Mouse (Mus musculus) adrenal gland, adult 18-20 months (tissue): ENCODE data around the gene Wdpcp. TPM values are rescaled to one million over a fixed set of nuclear protein-coding genes. Genes with fewer than 3 reads are reported as not detected.

Experiments
- DNase-seq, 2 experiments: peaks; one replicate each; pipeline ENCODE4 v3.0.0; 2021 to 2022; ENCODE audit warnings: low spot score in 2 of 2
- microRNA-seq, 2 experiments: library from miRNA; unstranded; fragments of <30 nt; microRNA quantifications; one replicate each; pipeline ENCODE4 v1.2.0; 2021; ENCODE audit warnings: borderline number of aligned reads in 2 of 2
- total RNA-seq, 2 experiments: library from RNA; stranded (reverse); gene quantifications; 1 replicate in 1 of 2; 2 replicates in 1 of 2; pipeline ENCODE4 v1.2.3; 2021

Wdpcp gene
- total RNA-seq, 2 experiments from 2014 or later = 15.2 to 18.8 TPM

DNA sequence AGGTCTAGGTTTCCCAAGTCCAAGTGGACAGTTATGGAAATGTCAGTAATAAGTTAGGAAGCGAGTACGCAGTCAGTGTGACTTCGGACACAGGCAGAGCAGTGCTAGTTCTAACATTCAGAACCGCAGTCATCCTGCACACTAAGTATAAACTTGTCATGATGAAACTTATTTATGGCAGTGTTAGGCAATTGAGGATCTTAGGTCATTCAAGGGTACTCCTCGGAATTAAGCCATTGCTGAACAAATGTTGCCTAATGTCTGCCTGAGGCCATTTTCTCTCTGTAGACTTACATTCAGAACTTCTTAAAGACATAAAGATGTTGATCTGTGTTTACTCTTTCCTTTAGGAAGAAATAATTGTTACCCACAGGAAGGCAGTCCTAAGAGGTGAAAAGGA, 157.0 kb downstream of the Wdpcp start:
- no peak for DNase-seq

DNA sequence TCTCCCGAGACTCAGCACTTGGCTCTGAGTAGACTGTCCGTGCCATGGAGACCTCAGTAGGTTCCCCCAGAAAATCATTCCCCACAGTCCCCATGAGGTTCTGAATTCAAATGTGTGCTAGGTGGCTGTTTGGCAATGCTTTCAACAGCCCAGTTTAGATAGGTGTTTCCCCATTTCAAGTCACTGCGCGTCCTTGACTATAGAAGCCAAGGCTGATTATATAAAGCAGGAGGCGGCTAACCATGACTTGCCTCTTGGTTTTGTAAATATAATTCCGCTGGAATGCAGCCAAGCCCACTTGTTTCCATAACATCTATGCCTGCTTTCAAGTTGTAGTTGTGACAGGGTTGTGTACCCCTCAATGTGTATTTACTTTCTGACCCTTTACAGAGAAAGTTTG, 157.9 kb downstream of the Wdpcp start:
- DNase-seq = no peak

DNA sequence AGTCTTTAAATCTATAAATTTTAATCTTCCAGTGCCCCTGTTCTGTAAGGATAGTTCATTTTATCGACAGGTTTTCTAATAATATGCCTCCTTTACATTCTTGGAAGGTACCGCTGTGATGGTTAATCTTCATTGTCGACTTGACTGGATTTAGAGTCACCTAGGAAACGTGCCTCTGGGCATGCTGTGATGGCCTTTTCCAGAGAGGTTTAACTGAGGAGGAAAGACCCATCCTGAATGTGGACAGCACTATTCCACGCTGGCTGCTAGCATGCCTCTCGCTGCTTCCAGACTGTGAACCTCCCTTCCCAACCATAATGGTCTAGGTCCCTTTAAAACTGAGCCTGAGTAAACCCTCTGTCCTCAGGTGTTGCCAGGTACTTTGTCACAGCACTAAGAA, 163.2 kb downstream of the Wdpcp start:
- DNase-seq = no peak

DNA sequence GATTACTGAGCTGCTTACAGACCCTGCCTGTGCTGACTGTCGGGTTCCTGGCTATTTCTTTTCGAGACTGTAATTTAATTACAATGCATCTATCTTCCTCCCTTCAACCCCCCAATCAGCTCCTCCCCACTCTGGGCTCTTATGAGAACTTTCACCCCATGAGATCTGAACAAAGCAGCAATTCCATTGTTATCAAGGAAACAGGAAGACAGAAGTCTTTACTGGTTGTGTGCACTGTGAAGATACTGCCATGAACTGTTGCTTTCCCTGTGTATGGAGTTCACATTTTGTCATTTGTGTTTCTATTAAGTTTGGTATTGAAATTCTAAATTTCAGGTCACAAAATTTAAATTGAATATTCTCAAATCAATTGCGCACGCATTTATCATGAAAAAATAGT, 177.5 kb downstream of the Wdpcp start:
- no peak for DNase-seq

DNA sequence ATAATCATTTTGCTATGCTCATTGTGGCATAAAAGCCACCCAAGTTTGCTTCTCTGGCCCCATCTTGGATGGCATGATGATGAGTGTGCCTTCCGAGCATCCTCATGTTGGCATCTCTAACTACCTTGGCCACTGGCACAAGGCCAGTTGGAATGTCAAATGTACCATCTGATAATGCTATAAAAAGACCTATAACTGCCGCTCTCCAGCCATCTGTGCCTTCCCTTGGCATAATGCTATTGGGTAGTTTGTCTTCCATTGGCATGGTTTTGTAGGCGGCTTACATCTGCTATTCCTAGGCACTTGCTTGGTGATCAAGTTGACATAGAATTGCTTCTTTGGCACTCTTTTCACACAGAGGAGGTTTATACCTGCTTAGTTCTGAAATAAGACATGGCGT, 191.2 kb downstream of the Wdpcp start:
- no peak for DNase-seq

DNA sequence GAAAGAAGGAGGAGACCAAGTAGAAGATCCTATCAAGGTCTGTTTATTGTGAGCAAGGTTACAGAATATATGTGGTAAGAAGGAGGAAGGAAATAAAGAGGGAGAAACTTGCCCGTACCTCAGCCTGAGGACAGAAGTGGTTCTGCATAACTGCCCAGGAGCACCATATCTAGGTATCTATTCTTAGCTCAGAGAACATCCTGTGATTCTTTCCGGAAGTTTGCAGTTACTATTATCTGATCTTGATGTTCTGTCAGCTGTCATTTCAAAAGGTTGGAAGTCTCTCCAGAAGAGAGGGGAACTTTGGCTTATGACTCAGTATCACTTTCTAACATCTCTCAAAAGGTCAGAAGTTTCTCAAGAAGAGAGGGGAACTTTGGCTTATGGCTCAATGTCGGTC, 216.8 kb downstream of the Wdpcp start:
- no peak for DNase-seq

DNA sequence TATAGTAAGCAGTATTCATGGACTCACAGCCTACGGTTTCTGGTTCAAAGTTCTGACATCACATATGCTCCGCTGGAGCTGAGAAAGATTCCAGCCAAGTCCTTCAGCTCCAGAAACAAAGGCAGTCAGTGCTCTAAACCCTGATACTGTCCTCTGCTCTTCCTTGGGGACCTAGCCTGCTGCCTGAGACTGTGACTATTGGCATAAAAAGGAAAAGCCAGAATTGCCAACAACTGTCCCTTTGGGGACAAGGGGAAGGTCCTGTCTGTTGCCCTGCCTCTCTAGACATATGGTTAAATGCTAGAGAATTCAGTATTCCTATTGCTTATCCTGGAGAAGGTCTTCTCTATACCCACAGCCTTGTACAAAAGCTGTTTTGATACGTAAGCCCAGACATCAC, 252.9 kb downstream of the Wdpcp start:
- DNase-seq = no peak

DNA sequence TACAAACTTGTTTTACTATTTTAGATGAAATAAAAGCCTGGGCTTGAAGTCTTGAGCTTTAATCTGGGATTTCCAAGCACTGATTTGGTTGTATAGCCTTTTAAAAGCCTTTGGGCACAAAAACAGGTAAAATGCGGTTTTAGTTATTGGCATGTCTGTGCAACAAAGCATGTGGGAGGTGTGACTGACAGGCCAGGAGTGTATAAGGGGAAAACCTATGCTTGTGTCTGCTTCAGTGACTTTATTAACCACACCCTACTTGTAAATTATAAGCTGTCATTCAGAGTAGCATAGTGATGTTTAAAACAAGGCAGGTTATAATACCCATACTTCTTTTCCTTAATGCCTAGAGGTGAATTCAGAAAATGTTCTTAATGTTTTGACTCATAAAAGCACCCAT, 254.5 kb downstream of the Wdpcp start:
- DNase-seq = no peak

DNA sequence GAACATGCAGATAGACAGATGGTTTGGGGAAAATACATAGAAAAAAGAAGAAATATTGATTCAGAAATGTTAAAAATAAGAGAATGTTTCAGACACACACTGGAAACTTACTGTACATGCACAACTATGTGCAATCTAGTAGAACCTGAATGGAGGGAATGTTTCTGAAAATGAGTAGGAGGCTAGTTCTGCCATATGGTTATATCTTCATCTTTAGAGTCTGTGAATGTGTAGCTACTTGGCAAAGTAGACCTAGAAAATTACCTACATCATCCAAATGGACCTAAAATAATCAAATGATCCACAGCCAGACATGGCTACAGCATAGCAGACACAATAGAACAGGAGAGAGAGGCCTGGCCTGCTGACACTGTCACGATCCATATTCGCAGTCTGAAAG, 275.0 kb downstream of the Wdpcp start:
- no peak for DNase-seq

DNA sequence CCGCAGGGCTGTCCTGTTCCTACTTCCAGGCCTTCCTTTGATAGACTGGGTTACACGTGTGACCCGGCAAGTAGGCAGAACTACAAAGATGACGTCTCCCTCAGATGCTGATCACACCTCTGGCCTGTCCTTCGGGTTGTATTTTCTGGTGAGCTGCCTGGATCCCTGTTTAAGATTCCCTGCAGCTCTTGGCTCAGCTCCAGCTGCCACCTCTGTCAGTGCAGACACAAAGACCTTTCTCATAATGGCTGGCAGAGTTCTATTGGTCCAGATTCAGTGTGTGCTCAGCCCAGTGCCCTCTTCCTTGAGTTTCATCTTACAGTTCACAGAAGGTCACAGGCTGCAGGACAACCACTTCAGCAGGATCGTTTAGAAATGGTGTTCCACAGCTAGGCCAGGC, 292.0 kb downstream of the Wdpcp start:
- DNase-seq = peak; percentile 6 to 21

DNA sequence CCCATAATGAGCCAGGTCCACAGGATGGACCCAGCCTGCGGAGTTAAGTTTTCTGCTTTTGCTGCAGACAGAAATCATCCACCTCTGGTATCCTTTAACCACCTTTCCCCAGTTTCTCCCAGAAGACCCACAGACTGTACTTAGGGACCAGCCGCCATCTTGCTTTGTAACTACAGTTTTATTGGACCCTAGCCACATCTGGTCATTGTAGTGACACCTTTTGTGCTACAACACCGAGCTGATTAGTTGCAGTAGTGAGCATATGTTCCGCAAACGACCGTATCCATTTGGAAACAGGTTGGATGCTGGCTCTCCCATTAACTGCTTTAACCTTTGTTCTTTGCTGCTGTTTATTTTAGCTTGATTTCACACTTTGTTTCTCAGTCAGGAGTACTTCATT, 292.5 kb downstream of the Wdpcp start:
- DNase-seq = no peak

DNA sequence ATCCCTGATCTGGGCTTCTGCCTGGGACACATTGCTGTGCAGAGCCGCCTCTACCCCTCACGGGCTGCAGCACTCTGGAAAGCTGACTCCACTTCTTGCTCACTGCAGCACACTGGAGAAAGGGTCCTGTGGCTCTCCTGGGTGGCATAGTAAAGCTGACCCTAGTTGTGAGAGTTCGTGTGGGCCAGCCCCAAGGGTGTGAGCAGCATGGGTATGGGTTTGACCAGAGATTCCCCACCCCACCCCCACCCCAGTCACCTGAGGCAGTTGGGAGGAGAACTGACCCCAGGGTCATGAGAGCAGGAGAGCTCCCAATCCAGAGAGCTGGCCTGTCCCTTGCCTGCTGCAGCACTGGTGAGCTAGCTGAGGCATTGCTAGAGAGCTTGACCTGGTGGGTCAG, 296.6 kb downstream of the Wdpcp start:
- DNase-seq = no peak

DNA sequence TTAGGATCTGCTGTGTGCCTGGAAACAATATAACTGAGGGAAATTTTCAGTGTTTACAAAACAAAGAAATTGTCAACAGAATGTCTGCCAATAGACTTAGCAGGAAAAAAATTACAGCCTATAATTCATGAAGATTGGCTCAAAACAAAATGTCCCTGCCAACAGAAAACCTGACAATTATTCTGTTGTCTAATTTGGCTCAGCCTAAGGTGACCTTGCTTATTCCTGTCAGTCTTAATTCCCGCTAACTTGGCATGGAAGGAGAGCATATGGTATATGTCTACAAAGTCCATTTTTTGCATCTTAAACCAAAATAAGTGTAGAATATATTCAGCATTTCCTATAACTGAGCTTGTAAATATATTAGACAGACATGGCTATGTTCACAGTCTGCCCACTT, 298.8 kb downstream of the Wdpcp start:
- no peak for DNase-seq

DNA sequence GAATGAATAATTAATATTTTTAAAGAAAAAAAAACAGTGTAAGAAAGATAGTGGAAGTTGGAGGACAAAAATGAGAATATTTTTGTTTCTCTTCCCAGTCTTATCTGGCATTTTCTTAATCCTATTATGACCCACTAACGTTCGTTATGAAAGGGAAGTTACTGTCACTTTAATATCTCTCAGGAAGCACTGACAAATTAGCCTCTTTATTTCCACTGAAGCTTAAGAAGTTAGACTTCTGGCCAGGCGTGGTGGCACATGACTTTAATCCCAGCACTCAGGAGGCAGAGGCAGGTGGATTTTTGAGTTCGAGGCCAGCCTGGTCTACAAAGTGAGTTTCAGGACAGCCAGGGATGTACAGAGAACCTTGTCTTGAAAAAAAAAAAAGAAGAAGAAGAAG, 299.7 kb downstream of the Wdpcp start:
- no peak for DNase-seq

DNA sequence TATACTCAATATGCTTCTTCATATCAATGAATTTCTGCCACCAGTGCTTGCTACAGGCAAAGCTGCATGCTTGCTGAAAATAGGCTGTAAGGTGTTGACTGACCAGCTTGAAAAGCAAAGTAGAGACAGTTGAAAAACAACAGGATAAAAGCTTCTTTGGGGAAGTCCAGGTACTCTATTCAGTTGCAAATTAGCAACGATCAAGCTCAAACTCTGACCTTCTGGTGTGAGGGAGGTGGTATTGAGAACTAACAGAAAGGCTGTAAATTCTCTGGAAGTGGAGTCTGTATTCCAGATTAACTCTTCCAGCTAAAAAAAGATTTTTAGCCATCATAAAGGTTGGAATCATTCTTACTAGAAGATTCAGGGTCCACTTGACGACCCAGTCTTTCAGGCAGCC, 303.0 kb downstream of the Wdpcp start:
- DNase-seq = no peak

DNA sequence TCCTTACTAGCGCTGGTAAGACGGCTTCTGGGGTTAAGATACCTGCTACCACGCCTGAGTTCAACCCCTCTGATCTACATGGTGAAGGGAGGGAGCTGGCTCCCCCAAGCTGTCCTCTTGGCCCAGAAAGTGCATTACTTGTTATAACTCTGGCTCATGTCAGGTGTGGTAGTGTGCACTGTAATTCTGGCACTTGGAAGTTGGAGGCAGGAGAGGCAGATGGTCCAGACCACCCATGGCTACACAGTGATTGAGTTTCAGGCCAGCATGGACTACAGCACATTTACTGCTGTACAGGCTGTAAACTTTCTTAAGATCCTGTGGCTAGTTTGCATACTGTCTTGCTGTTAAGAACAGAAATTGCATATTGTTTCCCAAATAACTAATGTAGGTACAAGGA, 322.7 kb downstream of the Wdpcp start:
- DNase-seq = no peak

DNA sequence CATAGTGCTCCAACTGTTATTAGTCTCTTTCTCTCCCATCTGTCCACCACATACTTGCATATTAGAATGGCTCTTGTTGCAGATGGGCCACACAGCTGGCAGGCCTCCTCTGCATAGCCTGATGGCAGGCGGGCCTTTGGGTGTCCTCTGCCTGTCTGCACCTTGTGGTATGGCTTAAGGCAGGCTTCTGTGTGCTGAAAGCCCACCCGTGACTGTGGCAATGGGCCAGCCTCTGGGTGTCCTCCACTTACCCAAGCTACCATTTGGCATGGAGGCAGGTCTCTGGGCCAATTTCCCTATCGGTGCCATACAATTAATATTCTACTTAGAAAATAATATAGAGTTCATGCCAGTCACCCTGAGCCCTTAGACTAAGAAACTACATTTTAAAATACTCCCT, 350.5 kb downstream of the Wdpcp start:
- no peak for DNase-seq

Small RNA genes lying within 50 kb of the gene (microRNA-seq; reads per million reads assigned to microRNA genes)
- 0 reads per million in 2 experiments for gene Gm22990

Other genes with a start within 250 kb of the Wdpcp start
- 100 to 1,000 TPM in 1 of 2 experiments, 10 to 100 TPM in 1; 99.2 to 169 TPM for gene Ugp2, start 201.0 kb upstream of the Wdpcp start, total RNA-seq
- 100 to 1,000 TPM; 650 to 678 TPM for gene Mdh1, start 132 bp downstream of the Wdpcp start, total RNA-seq